Mouse (Mus musculus): ENCODE results near the gene Sardh. TPM values are rescaled to one million over a fixed set of nuclear protein-coding genes. Genes with fewer than 3 reads are reported as not detected.

Gene Sardh
- not detected in 2 replicates for polyA plus RNA-seq (2011; ENCODE audit: insufficient read depth, insufficient read length, low read depth, missing spikeins)

DNA sequence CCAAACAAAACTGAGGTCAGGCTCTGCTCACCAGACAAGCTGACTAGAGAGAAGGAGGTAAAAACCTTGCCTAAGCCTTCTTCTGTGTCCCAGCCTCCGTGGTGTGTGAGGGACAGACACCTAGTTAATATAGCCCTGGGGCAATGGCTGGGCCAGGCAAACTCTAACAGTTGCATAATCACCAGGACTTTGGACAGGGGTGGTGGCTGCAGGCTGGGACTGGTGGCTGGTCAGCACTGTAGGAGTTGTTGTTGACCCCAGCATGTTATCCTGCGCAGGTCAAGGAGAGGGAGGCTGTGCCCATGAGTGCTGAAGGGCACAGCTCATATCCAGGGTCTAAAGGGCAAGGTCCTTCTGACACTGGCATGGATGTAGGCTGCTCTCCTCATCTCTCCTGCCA is at the start of gene Sardh:
TSS of gene Sardh (minus strand) at position 127 of the 400 bp plus-strand sequence.
- no peak within 1 kb of the TSS for H3K27ac ChIP-seq (ENCODE audit: insufficient read depth, low read length)
- H3K9ac ChIP-seq (ENCODE audit: low read depth, poor library complexity, severe bottlenecking) = no peak within 1 kb of the TSS
- H3K9me3 ChIP-seq (replicated peaks; ENCODE audit: control insufficient read depth, insufficient read depth, low read length, poor library complexity, severe bottlenecking) = no peaks in the 10 kb centered on the region
- no peak for TF ChIP-seq CTCF (IDR thresholded peaks at IDR 0.05; ENCODE audit: low read depth, low read length)
- TF ChIP-seq POLR2A (IDR thresholded peaks at IDR 0.05; ENCODE audit: insufficient read depth, low read length) = no peak
- no peak for TF ChIP-seq EP300 (IDR thresholded peaks at IDR 0.05; ENCODE audit: insufficient read depth, low read depth, low read length)
- H3K27me3 ChIP-seq (ENCODE audit: control insufficient read depth, insufficient read depth, low read length, poor library complexity, severe bottlenecking) = no peaks in the 10 kb centered on the region
- H3K4me3 ChIP-seq (ENCODE audit: low read depth, low read length) = no peak within 1 kb of the TSS
- no peaks in the 10 kb centered on the region for H3K4me1 ChIP-seq (ENCODE audit: control insufficient read depth, insufficient read depth, low read length)
- H3K36me3 ChIP-seq (ENCODE audit: control insufficient read depth, insufficient read depth, low read length, poor library complexity, severe bottlenecking) = no peaks in the 10 kb centered on the region

DNA sequence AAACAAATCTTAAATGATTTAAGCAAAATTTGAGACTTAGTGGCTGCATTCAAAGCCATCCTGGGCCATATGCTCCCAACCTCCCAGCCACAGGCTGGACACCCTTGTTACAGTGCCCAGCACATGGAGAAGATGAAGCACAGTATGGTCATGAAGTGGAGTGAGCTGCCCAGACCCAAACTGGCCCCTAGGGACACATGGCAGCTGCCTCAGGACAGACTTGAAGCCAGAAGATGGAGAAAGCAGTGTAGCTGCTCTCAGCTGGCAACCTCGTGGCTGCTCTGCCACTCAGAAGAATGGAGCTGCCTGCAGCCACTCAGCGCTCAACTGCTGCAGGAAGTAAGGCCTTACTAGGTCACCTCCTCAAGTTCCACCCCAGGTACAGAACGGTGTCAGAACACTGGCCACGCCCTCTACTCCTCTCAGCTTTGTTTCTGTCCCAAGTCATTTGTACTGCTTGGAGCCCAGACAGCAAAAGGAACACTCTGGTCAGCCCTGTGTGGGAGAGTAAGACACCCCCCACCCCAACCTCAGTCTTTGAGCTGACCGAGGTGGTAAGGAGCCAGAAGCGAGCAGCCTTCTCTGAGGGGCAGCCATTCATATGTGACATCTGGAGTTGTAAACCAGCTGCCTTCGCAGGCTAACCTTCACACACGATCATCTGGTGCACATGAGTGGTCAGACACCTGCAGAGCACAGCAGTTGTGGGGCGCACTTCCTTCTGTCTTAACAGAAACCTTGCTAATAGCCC is 48.7 kb upstream of the Sardh start:
- H3K4me1 ChIP-seq (ENCODE audit: control insufficient read depth, insufficient read depth, low read length) = no peaks in the 10 kb centered on the region
- no peaks in the 10 kb centered on the region for H3K36me3 ChIP-seq (ENCODE audit: control insufficient read depth, insufficient read depth, low read length, poor library complexity, severe bottlenecking)
- H3K27me3 ChIP-seq (ENCODE audit: control insufficient read depth, insufficient read depth, low read length, poor library complexity, severe bottlenecking) = no peaks in the 10 kb centered on the region
- TF ChIP-seq POLR2A (IDR thresholded peaks at IDR 0.05; ENCODE audit: insufficient read depth, low read length) (no peak), EP300 (IDR thresholded peaks at IDR 0.05; ENCODE audit: insufficient read depth, low read depth, low read length) (no peak), CTCF (IDR thresholded peaks at IDR 0.05; ENCODE audit: low read depth, low read length) (no peak)
- no peak overlapping the region for H3K9ac ChIP-seq (ENCODE audit: low read depth, poor library complexity, severe bottlenecking)
- H3K4me3 ChIP-seq (ENCODE audit: low read depth, low read length) = no peak overlapping the region
- no peaks in the 10 kb centered on the region for H3K9me3 ChIP-seq (replicated peaks; ENCODE audit: control insufficient read depth, insufficient read depth, low read length, poor library complexity, severe bottlenecking)
- no peak overlapping the region for H3K27ac ChIP-seq (ENCODE audit: insufficient read depth, low read length)

DNA sequence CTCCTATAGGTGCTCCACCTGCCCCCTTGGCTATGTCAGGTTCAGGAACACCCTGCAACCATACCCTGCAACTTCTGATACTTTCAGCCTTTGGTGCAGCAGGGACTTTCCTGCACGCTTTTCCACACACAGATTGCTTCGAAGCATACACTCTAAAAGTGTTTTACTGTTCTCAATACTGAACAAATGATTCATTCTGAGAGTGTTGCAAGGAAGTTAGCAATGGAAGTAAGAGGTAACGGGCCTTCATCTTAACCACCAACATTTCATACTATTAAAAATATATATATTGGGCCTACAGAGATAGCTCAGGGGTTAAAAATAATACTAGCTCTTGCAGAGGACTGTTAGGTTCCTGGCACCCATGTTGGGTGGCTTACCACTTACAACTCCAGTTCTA is 46.6 kb upstream of the Sardh start:
- no peaks in the 10 kb centered on the region for H3K36me3 ChIP-seq (ENCODE audit: control insufficient read depth, insufficient read depth, low read length, poor library complexity, severe bottlenecking)
- no peak for TF ChIP-seq EP300 (IDR thresholded peaks at IDR 0.05; ENCODE audit: insufficient read depth, low read depth, low read length)
- no peak for TF ChIP-seq CTCF (IDR thresholded peaks at IDR 0.05; ENCODE audit: low read depth, low read length)
- no peak for TF ChIP-seq POLR2A (IDR thresholded peaks at IDR 0.05; ENCODE audit: insufficient read depth, low read length)
- H3K27ac ChIP-seq (ENCODE audit: insufficient read depth, low read length) = no peak overlapping the region
- H3K9ac ChIP-seq (ENCODE audit: low read depth, poor library complexity, severe bottlenecking) = no peak overlapping the region
- H3K4me1 ChIP-seq (ENCODE audit: control insufficient read depth, insufficient read depth, low read length) = no peaks in the 10 kb centered on the region
- no peaks in the 10 kb centered on the region for H3K27me3 ChIP-seq (ENCODE audit: control insufficient read depth, insufficient read depth, low read length, poor library complexity, severe bottlenecking)
- H3K9me3 ChIP-seq (replicated peaks; ENCODE audit: control insufficient read depth, insufficient read depth, low read length, poor library complexity, severe bottlenecking) = no peaks in the 10 kb centered on the region
- no peak overlapping the region for H3K4me3 ChIP-seq (ENCODE audit: low read depth, low read length)

DNA sequence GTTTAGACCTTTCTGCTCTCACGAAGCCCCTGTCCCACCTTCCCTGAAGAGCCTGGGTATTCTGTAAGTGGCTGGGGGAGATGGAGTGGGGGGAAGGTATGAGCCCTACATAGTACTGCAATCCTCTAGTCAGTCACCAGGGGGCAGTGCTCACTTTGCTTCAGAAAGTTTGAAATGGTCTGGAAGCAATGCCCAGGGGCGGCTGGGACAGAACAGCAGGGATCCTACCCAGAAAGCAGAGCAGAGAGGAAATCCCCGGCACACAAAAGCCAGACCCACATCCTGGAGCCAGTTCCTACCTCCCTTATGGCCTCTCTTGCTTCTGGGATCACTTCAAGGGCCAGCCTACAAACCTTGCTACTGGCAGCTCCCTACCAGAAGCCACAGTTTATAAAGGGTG is 40.9 kb upstream of the Sardh start:
- Histone ChIP-seq H3K9me3 (replicated peaks; ENCODE audit: control insufficient read depth, insufficient read depth, low read length, poor library complexity, severe bottlenecking) (no peaks in the 10 kb centered on the region), H3K4me3 (ENCODE audit: low read depth, low read length) (no peak overlapping the region), H3K4me1 (ENCODE audit: control insufficient read depth, insufficient read depth, low read length) (no peaks in the 10 kb centered on the region), H3K9ac (ENCODE audit: low read depth, poor library complexity, severe bottlenecking) (no peak overlapping the region), H3K36me3 (ENCODE audit: control insufficient read depth, insufficient read depth, low read length, poor library complexity, severe bottlenecking) (no peaks in the 10 kb centered on the region), H3K27ac (ENCODE audit: insufficient read depth, low read length) (no peak overlapping the region), H3K27me3 (ENCODE audit: control insufficient read depth, insufficient read depth, low read length, poor library complexity, severe bottlenecking) (no peaks in the 10 kb centered on the region)
- TF ChIP-seq POLR2A (IDR thresholded peaks at IDR 0.05; ENCODE audit: insufficient read depth, low read length) (no peak), CTCF (IDR thresholded peaks at IDR 0.05; ENCODE audit: low read depth, low read length) (peak; percentile 78), EP300 (IDR thresholded peaks at IDR 0.05; ENCODE audit: insufficient read depth, low read depth, low read length) (0 out of 2 replicates have a peak, but pooled peaks have one; percentile 27)

DNA sequence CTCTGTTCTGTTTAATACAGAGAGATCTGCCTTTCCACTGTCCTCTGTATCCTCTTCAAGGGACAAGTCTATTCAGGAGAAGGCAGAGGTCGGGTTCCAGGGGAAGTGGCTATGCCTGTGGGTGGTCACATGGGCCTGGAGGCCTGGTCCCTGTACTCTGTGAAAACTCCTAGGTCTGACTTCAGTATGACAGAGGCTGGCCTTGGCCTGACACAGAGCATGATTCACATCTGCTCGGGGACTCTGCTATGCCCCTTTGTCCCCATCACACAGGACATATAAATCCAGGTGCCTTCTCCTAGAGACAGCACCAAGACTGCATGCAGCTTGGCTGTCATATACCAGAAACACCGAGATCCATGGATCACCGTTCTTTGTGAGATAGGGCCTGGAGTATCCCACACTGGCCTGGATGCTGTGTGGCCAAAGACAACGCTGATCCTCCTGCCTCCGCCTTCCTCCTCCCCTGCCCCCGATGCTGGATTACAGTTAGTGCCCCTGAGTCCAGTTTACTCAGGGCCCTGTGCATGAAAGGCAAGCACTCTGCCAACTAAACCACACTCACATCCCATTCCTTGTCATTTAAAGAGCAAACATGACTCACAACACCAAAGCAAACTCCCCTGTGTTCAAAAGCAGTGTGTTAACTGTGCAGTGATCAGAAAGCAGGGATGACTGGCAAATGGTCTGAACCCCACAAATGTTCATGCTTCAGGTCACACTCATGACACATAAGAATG is 39.0 kb upstream of the Sardh start:
- no peak overlapping the region for H3K27ac ChIP-seq (ENCODE audit: insufficient read depth, low read length)
- no peaks in the 10 kb centered on the region for H3K4me1 ChIP-seq (ENCODE audit: control insufficient read depth, insufficient read depth, low read length)
- TF ChIP-seq POLR2A (IDR thresholded peaks at IDR 0.05; ENCODE audit: insufficient read depth, low read length) = no peak
- TF ChIP-seq CTCF (IDR thresholded peaks at IDR 0.05; ENCODE audit: low read depth, low read length) = no peak
- no peak for TF ChIP-seq EP300 (IDR thresholded peaks at IDR 0.05; ENCODE audit: insufficient read depth, low read depth, low read length)
- no peaks in the 10 kb centered on the region for H3K36me3 ChIP-seq (ENCODE audit: control insufficient read depth, insufficient read depth, low read length, poor library complexity, severe bottlenecking)
- H3K4me3 ChIP-seq (ENCODE audit: low read depth, low read length) = no peak overlapping the region
- no peaks in the 10 kb centered on the region for H3K27me3 ChIP-seq (ENCODE audit: control insufficient read depth, insufficient read depth, low read length, poor library complexity, severe bottlenecking)
- no peaks in the 10 kb centered on the region for H3K9me3 ChIP-seq (replicated peaks; ENCODE audit: control insufficient read depth, insufficient read depth, low read length, poor library complexity, severe bottlenecking)
- no peak overlapping the region for H3K9ac ChIP-seq (ENCODE audit: low read depth, poor library complexity, severe bottlenecking)

DNA sequence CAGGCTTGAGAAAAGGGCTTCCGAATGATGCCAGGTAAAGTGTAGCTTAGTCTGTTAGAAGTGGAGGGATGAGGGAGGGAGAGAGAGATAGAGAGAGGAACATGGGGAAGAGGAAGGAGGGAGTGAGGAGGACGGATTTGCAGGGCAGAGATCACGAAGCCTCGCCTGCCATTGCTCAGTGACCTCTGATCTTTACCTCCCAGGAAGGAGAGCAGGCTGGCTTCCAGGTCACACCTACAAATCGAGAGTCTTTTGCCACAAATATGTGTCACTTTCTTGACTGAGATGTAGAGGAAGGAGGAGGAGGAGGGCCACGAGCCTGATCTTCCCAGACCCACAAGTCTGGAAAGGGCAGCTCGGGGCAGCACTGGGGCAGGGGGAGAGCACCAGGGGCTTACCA is 36.3 kb upstream of the Sardh start:
- Histone ChIP-seq H3K27me3 (ENCODE audit: control insufficient read depth, insufficient read depth, low read length, poor library complexity, severe bottlenecking) (no peaks in the 10 kb centered on the region), H3K36me3 (ENCODE audit: control insufficient read depth, insufficient read depth, low read length, poor library complexity, severe bottlenecking) (no peaks in the 10 kb centered on the region), H3K27ac (ENCODE audit: insufficient read depth, low read length) (no peak overlapping the region), H3K9me3 (replicated peaks; ENCODE audit: control insufficient read depth, insufficient read depth, low read length, poor library complexity, severe bottlenecking) (no peaks in the 10 kb centered on the region), H3K4me1 (ENCODE audit: control insufficient read depth, insufficient read depth, low read length) (no peaks in the 10 kb centered on the region), H3K9ac (ENCODE audit: low read depth, poor library complexity, severe bottlenecking) (no peak overlapping the region), H3K4me3 (ENCODE audit: low read depth, low read length) (no peak overlapping the region)
- TF ChIP-seq POLR2A (IDR thresholded peaks at IDR 0.05; ENCODE audit: insufficient read depth, low read length) = no peak
- TF ChIP-seq EP300 (IDR thresholded peaks at IDR 0.05; ENCODE audit: insufficient read depth, low read depth, low read length) = no peak
- no peak for TF ChIP-seq CTCF (IDR thresholded peaks at IDR 0.05; ENCODE audit: low read depth, low read length)
